Mouse (Mus musculus): ENCODE results near the gene Pigt. TPM values are rescaled to one million over a fixed set of nuclear protein-coding genes. Genes with fewer than 3 reads are reported as not detected.

The Pigt gene
- 10 to 100 TPM; 36.8 to 41.0 TPM for total RNA-seq (2021)
- long read RNA-seq, experiment 1, partial matches to known transcripts, result 1 of 2 reads
- long read RNA-seq, experiment 1, other reads (novel, unspliced or antisense), result 0 of 2 reads
- long read RNA-seq, experiment 2, partial matches to known transcripts, result 0 of 3 reads
- long read RNA-seq, experiment 2, other reads (novel, unspliced or antisense), result 1 of 3 reads

DNA sequence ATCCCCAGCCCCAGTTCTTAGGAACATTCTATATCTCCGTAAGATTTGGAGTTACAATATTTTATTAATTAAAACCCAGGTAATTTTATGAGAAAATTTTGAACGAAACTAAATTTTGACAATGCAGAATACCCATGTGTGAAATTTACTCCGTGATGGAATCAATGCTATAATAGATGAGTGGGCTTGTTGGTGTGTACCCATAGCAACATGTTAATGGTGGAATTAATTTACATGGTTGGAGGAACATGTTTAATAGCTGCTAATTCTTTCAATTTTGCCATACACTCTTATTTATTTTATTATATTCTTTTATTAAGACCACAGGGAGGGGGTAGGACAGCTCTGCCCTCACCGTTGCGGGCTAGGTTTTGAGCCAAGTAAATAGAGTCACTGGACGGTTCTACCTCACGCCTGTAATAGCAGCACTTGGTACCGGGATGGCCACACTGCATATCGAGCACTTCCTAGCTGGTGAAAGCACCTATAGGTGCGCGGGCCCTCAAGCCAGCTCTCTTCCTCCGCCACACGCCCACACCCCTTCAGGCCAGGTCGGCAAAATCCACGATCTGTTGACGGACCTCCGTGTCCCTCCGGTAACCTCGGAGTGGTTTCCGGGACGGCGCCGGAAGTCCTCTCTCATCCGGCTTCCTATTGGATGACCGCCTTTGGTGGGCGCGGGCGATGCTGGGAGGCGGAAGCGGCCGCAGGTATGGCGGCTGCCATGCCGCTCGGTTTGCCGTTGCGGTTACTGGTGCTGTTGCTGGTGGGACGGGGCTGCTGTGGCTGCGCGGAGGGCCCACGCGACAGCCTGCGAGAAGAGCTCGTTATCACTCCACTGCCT is at the start of gene Pigt:
Pigt (plus strand) TSS at position 674 of the 844 bp plus-strand sequence.
- peak; percentile 90 for DNase-seq
- intact Hi-C loops (cut with DNase I; ENCODE audit: low total_unique reads), result no loop called here

DNA sequence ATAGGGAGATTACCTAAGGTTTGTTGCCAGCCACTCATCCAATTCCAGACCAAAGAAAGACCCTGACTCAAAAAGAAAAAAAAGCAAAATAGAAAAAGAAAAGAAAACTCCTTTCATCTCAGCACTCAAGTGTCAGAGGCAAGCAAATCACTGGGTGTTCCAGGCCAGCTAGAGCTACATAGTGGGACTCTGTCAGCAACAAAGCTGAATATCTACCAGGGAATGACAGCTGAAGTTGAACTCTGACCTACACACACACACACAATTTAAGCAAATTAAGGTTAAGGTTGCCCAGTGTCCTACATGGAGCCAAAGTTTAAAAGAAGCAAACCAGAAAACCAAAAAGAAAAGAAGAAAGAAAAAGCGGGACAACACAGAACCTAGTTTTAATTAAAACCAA is 49.2 kb upstream of the Pigt start:
- intact Hi-C loops (cut with DNase I; ENCODE audit: low total_unique reads), result no loop called here
- no peak for DNase-seq

DNA sequence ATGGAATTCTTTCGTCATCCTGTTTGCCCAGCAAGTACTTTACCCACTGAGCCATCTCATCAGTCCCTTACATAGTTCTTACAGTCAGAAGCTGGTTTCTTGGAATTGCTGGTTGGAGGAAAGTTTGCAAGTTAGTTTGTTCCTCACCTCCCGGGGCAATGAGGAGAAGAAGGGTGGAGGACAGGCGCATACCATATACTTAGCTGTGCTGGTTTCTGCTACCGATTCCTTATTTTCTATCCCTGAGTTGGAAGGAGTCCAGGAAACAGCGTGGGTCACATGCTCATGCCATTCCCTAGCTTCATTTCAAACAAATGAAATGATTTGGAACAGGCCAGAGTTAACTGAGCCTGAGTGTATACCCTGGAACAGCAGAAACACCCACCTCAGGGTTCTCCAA is 48.4 kb upstream of the Pigt start:
- intact Hi-C loops (cut with DNase I; ENCODE audit: low total_unique reads), result no loop called here
- no peak for DNase-seq

DNA sequence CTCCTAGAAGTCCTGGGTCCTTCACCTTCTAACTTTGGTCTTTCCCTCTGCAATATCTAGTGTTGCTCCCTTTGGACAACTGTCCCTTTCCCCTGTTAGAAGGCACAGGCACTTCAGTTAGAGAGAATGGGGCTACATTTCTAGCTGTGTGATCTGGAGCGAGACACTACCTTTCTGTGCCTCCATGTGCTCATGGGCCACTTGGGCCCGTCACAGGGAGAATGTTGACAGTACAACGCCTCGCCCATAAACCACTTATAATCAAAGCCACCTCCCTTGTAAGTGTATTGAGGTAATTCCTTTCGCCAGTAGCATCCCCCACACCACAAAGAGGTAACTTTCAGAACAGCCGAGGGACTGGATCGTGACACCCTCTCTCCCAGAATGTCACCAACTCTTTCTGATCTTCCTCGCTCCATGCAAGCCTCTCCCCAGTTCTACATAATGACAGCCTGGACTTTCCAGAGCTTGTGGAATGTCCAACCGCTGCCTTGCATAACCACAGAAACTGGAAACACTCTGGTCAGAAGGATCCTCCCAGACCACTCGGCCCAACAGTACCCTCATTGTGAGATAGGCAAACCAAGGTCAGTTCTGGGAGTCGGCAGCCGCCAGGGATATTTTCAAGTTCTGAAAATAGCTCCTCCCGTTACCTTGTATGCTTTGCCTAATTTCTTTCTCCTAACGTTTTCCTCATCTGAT is 47.8 kb upstream of the Pigt start:
- intact Hi-C loops (cut with DNase I; ENCODE audit: low total_unique reads), result no loop called here
- no peak for DNase-seq

DNA sequence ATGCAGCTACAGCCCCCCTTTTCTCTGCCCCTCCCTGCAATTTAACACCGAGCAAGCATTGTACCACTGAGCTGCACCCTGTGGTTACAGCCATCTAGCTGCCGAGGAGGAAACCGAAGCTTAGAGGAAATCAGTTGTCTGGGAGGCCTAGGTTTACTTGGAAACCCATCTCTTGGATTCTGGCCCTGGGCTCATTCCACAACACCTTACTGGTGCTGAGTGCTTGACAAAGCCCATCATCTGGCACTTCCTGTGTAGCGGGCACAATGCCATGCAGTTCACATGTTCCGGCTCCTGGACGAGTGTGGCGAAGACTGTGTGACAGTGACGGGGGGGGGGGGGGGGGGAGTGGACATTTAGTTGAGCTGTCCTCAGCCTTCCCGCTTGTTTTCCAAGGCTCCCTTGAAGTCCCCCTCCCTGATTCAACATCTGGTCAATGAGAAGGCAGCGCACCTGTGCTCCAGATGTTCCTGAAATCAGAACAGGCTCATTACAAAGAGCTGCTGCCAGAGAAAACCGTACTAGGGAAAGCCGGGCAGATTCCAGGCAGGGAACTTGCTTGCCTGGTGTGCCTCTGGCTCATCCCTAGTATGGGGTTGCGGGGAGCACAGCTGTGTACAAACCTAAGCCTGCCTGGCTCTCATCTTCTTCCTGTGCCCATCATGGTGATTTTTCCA is 45.2 kb upstream of the Pigt start:
- intact Hi-C loops (cut with DNase I; ENCODE audit: low total_unique reads), result no loop called here
- DNase-seq, result no peak

DNA sequence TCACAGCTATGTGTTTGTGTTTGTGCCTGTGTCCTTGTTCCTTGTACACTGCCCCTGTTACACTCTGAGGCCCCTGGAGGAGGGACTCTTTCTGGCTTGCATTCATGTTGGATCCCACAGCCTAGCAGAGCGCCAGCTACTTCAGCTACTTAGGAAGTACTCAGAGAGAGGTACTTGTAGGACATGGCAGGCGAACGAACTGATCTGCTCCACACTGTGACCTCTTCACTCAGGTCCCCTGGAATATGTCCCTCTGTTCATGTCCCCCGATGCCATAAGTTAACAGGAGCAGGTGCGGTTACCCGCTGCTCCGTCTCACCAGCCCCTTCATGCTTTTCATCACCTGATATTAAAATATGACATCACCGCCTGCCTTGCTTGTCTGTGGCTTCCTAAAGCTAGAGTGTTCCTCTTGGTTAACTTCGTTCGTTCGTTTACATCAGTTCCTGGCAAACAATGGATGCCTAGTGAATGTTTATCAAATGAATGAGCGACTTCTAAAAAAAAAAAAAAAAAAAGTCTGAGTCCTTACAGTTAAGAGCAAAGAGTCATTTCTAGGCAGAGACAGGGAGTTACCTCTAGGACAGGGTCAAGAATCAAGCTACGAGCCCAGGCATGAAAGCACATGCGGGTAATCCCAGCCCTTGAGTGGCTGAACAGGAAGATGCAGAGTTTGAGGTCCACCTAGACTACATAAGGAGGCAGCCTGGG is 44.1 kb upstream of the Pigt start:
- DNase-seq, result no peak
- intact Hi-C loops (cut with DNase I; ENCODE audit: low total_unique reads), result no loop called here

DNA sequence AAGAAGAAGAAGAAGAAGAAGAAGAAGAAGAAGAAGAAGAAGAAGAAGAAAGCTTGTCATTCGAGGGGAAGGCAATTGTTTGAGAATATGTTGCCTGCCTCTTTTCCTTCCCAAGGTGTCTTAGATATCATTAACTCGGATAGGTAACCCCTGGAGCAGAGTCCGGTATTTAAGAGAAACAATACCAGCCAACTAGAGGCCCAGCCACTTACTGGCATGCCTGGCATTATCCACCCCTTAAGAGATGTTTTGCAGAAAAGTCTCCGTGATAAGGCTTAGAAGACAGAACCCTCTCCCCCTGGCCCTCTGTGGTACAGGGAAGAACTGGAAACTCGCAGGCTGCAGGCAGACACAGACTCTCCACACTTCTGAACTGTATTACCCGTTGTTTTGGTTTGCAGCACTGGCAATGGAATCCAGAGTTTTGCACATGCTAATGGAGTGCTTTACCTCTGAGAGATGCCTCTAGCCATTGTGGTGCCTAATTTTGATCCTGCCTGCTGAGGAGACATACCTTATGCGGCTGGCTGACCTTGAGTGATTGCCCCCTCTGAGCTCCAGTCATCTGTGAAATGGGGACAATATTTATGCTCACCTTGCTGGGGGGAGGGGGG is 43.3 kb upstream of the Pigt start:
- no peak for DNase-seq
- intact Hi-C loops (cut with DNase I; ENCODE audit: low total_unique reads), result no loop called here

DNA sequence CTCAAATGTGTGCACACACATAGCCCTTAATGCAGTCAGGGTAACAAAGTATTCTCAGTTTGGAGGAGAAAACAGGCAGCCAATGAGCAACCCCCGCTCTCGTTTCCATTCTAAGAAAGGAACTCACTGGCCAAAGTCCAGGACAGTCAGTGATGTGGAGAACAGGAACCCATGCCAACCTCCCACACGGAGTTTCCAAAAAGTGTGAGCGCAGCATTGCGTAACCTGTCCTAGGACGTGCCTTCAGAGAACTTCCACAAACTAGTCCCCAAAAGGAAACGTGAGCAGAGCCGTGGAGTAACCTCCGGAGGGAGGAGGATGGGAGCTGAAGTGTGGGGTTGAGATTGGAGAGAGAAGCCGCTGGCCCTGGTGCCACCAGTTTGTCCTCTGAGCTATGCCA is 42.5 kb upstream of the Pigt start:
- DNase-seq, result peak; percentile 66
- intact Hi-C loops (cut with DNase I; ENCODE audit: low total_unique reads), result no loop called here

DNA sequence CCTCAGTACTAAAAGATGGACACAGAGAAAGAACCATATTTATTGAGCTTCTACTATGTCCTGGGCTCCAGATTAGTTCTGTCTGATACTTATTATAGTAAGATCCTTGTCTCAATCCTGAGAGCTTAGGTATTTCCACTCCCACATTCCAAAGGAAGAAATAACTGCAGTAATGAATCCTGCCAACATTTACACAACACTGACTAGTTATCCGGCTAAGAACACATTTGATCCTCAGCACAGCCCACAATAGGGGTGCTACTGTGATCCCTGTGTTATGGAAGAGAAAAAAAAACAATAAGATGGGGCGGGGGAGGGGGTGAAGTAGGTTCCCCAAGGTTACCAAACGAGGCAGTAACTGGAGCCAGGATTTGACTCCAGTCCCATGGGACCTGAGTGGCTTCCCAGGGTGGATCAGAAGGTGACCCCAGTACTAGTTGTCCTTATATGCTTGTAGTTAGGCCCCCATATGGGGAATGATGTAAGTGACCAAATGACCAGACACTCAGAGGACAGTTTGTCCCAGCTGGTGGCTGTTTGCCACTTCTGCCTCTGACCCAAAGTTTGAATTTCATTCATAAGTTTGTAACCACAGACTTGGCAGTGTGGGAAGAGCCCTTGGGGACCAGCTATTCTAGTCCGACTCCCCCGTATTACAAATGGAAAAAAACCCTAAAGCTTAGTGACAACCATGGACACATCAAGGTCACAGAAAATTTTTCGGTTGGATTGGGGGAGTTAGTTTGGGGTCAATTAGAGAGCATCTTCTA is 41.7 kb upstream of the Pigt start:
- peak; percentile 60 for DNase-seq
- intact Hi-C loops (cut with DNase I; ENCODE audit: low total_unique reads), result no loop called here

DNA sequence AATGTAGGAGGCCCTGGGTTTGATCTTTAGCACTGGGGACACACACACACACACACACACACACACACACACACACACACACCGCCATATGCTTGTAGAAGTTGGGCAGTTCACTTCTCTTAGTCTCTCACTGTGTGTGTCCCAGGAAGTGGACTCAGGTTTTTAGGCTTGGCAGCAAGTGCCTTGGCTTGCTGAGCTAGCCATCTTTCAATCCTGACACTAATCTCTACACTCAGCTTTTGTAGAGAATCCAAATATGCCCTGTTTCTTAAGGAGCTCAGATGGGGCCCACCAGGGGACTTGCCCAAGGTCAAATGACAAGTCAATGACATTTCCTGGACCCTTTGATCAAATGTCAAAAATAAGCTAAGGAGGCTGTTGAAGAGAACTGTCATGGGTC is 40.9 kb upstream of the Pigt start:
- intact Hi-C loops (cut with DNase I; ENCODE audit: low total_unique reads), result no loop called here

DNA sequence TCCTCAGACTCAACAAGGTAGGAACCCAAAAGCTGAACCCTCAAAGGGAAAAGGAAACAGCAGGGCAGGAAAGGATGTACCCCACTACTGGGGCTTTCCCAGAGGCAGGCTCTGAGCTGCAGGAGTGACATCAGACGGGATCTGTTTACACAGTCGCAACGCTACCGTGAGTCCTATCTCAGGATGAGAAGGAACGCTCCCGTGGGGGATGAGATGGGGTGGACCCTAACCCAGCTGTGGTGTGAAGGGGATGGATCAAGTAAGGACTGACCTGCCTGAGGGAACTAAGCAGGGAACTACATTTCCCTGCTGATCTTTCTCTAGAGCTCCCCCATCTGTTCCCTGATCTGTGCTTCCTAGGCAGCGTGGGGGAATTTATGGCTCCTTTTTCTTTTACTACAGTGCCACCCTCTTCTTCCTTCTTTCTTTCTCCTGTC is 40.4 kb upstream of the Pigt start, which contains the start of gene Sys1:
Sys1 (plus strand) TSS at position 101 of the 437 bp plus-strand sequence.
- DNase-seq, result no peak
- intact Hi-C loops (cut with DNase I; ENCODE audit: low total_unique reads), result no loop called here

More for the DNA sequence above, 40.9 kb upstream of the Pigt start:
- DNase-seq, result no peak

DNA sequence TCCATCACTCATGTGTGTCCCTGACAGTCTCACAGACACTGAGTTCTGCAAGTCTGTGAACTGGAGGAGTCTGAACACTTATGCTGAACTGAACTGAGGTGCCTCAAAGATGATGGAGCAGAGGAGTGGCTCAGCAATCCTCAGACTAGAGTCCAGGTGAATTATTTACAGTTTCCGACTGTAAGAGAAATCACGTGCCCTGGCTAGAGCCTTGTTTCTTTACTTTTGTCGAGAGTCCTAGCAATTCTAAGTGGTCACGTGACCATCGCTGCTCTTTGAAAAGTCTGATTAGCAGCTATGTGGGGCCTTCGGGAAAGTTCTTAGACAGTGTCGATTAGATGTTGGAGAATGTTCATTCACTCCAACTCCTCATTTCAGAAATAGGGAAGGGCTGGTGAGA is 39.4 kb upstream of the Pigt start:
- DNase-seq, result no peak
- intact Hi-C loops (cut with DNase I; ENCODE audit: low total_unique reads), result no loop called here

DNA sequence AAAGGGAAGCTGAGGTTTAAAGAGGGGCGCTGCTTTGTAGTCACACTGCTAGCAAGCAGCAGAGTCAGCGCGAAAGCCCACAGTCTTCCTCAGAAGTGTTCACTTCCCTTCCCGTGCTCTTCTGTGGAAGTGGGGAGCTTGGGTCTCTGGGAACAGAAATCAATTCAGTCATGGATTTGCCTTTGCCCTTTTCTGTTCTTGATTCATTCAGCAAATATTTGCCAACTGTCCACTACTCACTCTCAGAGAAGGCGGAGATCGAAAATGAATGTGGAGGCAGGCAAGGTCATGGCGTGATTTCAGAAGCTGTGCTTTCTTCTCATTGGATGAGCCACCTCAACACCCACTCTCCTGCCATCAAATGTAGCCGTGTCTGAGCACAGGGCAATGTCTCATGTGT is 38.8 kb upstream of the Pigt start:
- intact Hi-C loops (cut with DNase I; ENCODE audit: low total_unique reads), result no loop called here
- DNase-seq, result no peak

DNA sequence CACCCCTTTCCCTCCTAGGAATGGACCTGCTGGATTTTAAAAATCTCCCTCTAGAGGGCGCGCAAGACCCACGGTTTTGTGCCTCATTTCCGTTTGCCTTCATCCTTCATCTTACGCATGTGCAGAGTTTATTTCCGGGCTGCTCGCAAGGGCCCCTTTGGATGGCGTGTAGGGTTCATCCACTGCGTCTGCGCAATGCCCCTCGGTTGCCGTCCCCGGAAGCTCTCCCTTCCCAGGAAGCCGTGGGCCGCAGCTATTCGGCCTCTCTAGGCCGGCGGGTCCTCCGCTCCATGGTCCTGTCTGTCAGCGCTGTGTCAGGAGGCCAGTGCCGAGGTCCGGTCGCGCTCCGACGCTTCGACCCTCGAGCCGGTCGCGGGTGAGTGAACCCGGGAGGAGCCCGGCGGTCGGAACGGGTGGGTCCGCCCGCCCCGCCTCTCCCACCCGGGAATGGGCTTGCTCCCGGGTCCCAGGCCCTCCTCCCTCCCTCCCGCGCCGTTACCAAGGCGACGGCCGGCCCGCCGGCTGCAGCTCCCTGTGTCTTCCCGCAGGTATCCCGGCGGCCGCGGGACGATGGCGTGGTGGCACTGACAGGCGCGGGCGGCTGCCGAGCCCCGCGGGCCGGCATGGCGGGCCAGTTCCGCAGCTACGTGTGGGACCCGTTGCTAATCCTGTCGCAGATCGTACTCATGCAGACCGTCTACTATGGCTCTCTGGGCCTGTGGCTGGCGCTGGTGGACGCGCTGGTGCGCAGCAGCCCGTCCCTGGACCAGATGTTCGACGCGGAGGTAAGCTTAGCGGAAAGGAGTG is 36.4 kb upstream of the Pigt start, which contains the start of gene Gm20458:
Gm20458 (plus strand) TSS at position 223 of the 807 bp plus-strand sequence.
- DNase-seq, result peak; percentile 97
- intact Hi-C loops (cut with DNase I; ENCODE audit: low total_unique reads), result loop anchor here (5.0 kb wide), 1 partner anchor 44 kb away; no protein-coding TSS in a partner anchor

DNA sequence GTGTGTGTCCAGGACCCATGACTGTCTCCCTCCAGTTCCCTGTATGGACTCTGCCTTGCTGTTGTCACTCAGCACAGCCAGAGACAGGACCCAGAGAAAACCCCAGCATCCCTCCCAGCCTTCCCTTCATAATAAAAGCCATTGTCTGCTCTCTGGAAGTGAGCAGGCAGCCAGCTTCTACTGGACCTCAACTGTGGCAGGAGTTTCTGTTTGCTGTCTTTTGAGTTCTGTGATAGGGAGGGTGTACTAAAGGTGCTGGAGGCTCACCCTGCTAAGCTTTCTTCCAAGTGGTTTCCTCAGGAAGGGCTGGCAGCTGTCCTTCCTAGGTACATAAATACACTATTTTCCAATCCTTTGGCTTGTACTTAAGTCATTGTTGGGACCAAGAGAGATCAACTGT is 32.2 kb upstream of the Pigt start:
- intact Hi-C loops (cut with DNase I; ENCODE audit: low total_unique reads), result no loop called here
- DNase-seq, result no peak

DNA sequence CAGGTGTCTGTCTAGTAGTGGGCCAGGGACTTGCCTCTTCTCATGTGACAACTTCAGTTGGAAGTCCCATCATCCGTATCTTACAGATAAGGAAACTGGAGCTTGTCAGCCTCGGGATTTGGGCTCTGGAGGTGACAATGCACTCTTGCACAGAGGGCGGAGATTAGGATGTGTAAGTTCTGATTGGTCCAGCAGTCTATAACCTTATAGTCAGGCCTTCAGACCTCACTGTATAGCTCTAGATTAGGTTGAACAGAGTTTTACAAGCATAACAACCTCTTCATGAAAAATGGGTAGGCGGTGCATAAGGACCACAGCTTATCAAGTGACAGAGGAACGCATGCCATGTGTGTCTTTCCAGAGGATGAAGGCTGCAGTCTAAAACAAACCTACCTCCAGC is 30.5 kb upstream of the Pigt start:
- DNase-seq, result no peak
- intact Hi-C loops (cut with DNase I; ENCODE audit: low total_unique reads), result no loop called here

DNA sequence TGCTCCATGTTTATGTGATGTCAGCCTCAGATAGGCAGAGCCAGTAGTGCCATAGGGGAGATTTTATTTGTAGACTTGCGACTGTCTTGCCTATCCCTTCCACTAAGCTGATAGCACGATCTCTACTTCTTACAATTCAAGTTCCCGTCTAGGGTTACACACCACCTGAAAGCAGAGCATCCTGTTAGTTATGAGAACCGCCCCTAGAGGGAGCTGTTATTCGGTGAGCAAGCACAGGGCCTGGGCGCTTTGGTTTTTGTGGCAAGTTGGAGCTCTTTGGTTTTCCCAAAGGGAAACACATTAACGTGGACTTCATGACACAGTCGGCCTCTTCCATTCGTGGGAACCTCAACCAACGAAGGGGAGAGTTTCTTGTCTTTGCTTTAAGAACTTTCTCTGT is 27.1 kb upstream of the Pigt start:
- intact Hi-C loops (cut with DNase I; ENCODE audit: low total_unique reads), result loop anchor here (5.0 kb wide), 1 partner anchor 42 kb away; no protein-coding TSS in a partner anchor
- DNase-seq, result peak; percentile 42
